Mouse (Mus musculus) C2C12 (cell line): ENCODE data around the gene Gm17402. TPM values are rescaled to one million over a fixed set of nuclear protein-coding genes. Genes with fewer than 3 reads are reported as not detected.

Experiments
- H3K27me3 ChIP-seq: one replicate; pipeline ENCODE4 v1.6.1; 2011; ENCODE audit not compliant: control insufficient read depth, insufficient read depth, insufficient read length
- H3K36me3 ChIP-seq: one replicate; pipeline ENCODE4 v1.6.1; 2011; ENCODE audit not compliant: control insufficient read depth, insufficient read depth
- H3K4me3 ChIP-seq: one replicate; pipeline ENCODE4 v1.5.1; 2011; ENCODE audit warnings: mild to moderate bottlenecking, control low read depth; ENCODE audit not compliant: poor library complexity, insufficient read depth, severe bottlenecking
- H3K79me2 ChIP-seq: one replicate; pipeline ENCODE4 v1.6.1; 2011; ENCODE audit not compliant: control insufficient read depth, insufficient read depth
- H3K79me3 ChIP-seq: one replicate; pipeline ENCODE4 v1.6.1; 2011; ENCODE audit warnings: low read depth, control low read depth
- H3ac ChIP-seq: one replicate; pipeline ENCODE3; 2011; ENCODE audit warnings: low read depth; ENCODE audit not compliant: control insufficient read depth, insufficient read length
- CEBPB ChIP-seq: IDR thresholded peaks from one replicate; pipeline ENCODE4 v1.6.1; 2011; ENCODE audit warnings: low read depth, mild to moderate bottlenecking, control low read depth, moderate library complexity
- CTCF ChIP-seq: IDR thresholded peaks from one replicate; pipeline ENCODE4 v1.5.1; 2011; ENCODE audit not compliant: control insufficient read depth, insufficient read depth, insufficient read length
- FOSL1 ChIP-seq: IDR thresholded peaks from one replicate; pipeline ENCODE4 v1.8.0; 2011; ENCODE audit warnings: mild to moderate bottlenecking, low read length; ENCODE audit not compliant: poor library complexity, insufficient read depth, severe bottlenecking
- MAX ChIP-seq: IDR thresholded peaks from one replicate; pipeline ENCODE4 v1.6.1; 2011; ENCODE audit warnings: mild to moderate bottlenecking, control low read depth
- MYOD1 ChIP-seq: IDR thresholded peaks from one replicate; pipeline ENCODE4 v1.6.1; 2011; ENCODE audit warnings: low read depth; ENCODE audit not compliant: control insufficient read depth, insufficient read length
- MYOG ChIP-seq: IDR thresholded peaks from one replicate; pipeline ENCODE4 v1.6.1; 2011; ENCODE audit not compliant: control insufficient read depth, insufficient read length; ENCODE audit errors: extremely low read depth
- USF1 ChIP-seq: IDR thresholded peaks from one replicate; pipeline ENCODE4 v1.6.1; 2011; ENCODE audit warnings: low read depth, mild to moderate bottlenecking, control low read depth, moderate library complexity
- polyA plus RNA-seq: library from polyadenylated mRNA; unstranded; fragments of >200 nt; fragmentation: generic; extraction: Trizol; gene quantifications from one replicate; pipeline ENCODE4 v1.2.1, GENCODE M21; 2012; ENCODE audit warnings: missing spikeins

Gm17402 gene
- polyA plus RNA-seq, 1 experiment: not detected

- no peak overlapping the region for H3ac ChIP-seq
- H3K36me3 ChIP-seq: no peaks in the 10 kb centered on the region
- H3K4me3 ChIP-seq: no peak overlapping the region
- TF ChIP-seq MYOG (no peak), CTCF (no peak), MYOD1 (no peak)
- no peaks in the 10 kb centered on the region for H3K79me2 ChIP-seq
- H3K27me3 ChIP-seq: no peaks in the 10 kb centered on the region
- no peaks in the 10 kb centered on the region for H3K79me3 ChIP-seq
Measured at GRCm38 (mm10) chr3:67369407-67370079, 5.4 kb downstream of the Gm17402 start.

GRCm38 (mm10) chr3:67367481-67367880 lies 7.5 kb downstream of the Gm17402 start:
- TF ChIP-seq FOSL1 (no peak), CEBPB (no peak), USF1 (no peak), MAX (no peak), MYOG (no peak), CTCF (no peak), MYOD1 (no peak)
- no peak overlapping the region for H3ac ChIP-seq
- H3K36me3 ChIP-seq: no peaks in the 10 kb centered on the region
- H3K4me3 ChIP-seq: no peak overlapping the region
- H3K79me2 ChIP-seq: no peaks in the 10 kb centered on the region
- H3K79me3 ChIP-seq: no peaks in the 10 kb centered on the region
- H3K27me3 ChIP-seq: no peaks in the 10 kb centered on the region

GRCm38 (mm10) chr3:67366087-67366892 lies 8.7 kb downstream of the Gm17402 start:
- Histone ChIP-seq H3K79me3 (no peaks in the 10 kb centered on the region), H3ac (no peak overlapping the region), H3K27me3 (no peaks in the 10 kb centered on the region), H3K4me3 (no peak overlapping the region), H3K79me2 (no peaks in the 10 kb centered on the region), H3K36me3 (no peaks in the 10 kb centered on the region)
- no peak for TF ChIP-seq CTCF

- TF ChIP-seq CEBPB (no peak), FOSL1 (no peak), MYOD1 (no peak), CTCF (no peak), MAX (no peak), USF1 (no peak), MYOG (no peak)
- H3K36me3 ChIP-seq: no peaks in the 10 kb centered on the region
- H3ac ChIP-seq: no peak overlapping the region
- no peaks in the 10 kb centered on the region for H3K79me3 ChIP-seq
- no peak overlapping the region for H3K4me3 ChIP-seq
- H3K27me3 ChIP-seq: no peaks in the 10 kb centered on the region
- H3K79me2 ChIP-seq: no peaks in the 10 kb centered on the region
Measured at GRCm38 (mm10) chr3:67358376-67358775, 16.6 kb downstream of the Gm17402 start.

GRCm38 (mm10) chr3:67352763-67353149 lies 22.2 kb downstream of the Gm17402 start:
- TF ChIP-seq MAX (no peak), MYOG (no peak), CEBPB (no peak), USF1 (no peak), CTCF (no peak), FOSL1 (no peak), MYOD1 (no peak)
- no peak overlapping the region for H3ac ChIP-seq
- H3K79me2 ChIP-seq: no peaks in the 10 kb centered on the region
- H3K4me3 ChIP-seq: no peak overlapping the region
- no peaks in the 10 kb centered on the region for H3K27me3 ChIP-seq
- no peaks in the 10 kb centered on the region for H3K79me3 ChIP-seq
- H3K36me3 ChIP-seq: no peaks in the 10 kb centered on the region

GRCm38 (mm10) chr3:67352128-67352762 lies 22.7 kb downstream of the Gm17402 start:
- H3ac ChIP-seq: no peak overlapping the region
- H3K79me3 ChIP-seq: no peaks in the 10 kb centered on the region
- no peaks in the 10 kb centered on the region for H3K27me3 ChIP-seq
- no peaks in the 10 kb centered on the region for H3K36me3 ChIP-seq
- TF ChIP-seq MYOG (no peak), MAX (no peak), FOSL1 (no peak), CEBPB (no peak), MYOD1 (no peak), CTCF (no peak), USF1 (no peak)
- no peaks in the 10 kb centered on the region for H3K79me2 ChIP-seq
- H3K4me3 ChIP-seq: no peak overlapping the region
